Mouse (Mus musculus): ENCODE measurements at regions not wholly inside any gene's neighbourhood (a gene's known extent, or its start where the extent isn't known, plus 50 kb on each side); places are given as distances from the start of the nearest gene placed in this dataset.

GRCm38 (mm10) chr7:145110028-145110427, 97.9 kb downstream of the 1810010D01Rik start:
- no peak for TF ChIP-seq CTCF (IDR thresholded peaks at IDR 0.05; ENCODE audit: control insufficient read depth, insufficient read depth, insufficient replicate concordance, low read depth, low read length)
- TF ChIP-seq POLR2A (IDR thresholded peaks at IDR 0.05; ENCODE audit: control insufficient read depth, low read depth, low read length) = no peak

Data from testis, adult 2 months (tissue).